Mouse (Mus musculus) hindbrain, postnatal 0 days (tissue): Measurements from ENCODE around the gene Kcnab1. TPM values are rescaled to one million over a fixed set of nuclear protein-coding genes. Genes with fewer than 3 reads are reported as not detected.

Experiments
- ATAC-seq: fragments of 200-750 bp; cut with Nextera tagmentation; 2 replicates; pipeline ENCODE4 v1.8.0; 2017; ENCODE audit warnings: mild to moderate bottlenecking, moderate TSS enrichment, moderate library complexity
- DNase-seq: peaks from one replicate; pipeline ENCODE4 v3.0.0-alpha.2; 2015; ENCODE audit warnings: low spot score
- H3K27ac ChIP-seq: fragments of 300-500 bp; sonication (generic); 2 replicates; pipeline ENCODE4 v1.5.1; 2014; ENCODE audit warnings: mild to moderate bottlenecking
- H3K27me3 ChIP-seq: fragments of 300-500 bp; sonication (generic); 2 replicates; pipeline ENCODE4 v1.6.1; 2014; ENCODE audit warnings: low read length, mixed read lengths; ENCODE audit not compliant: insufficient read depth
- H3K36me3 ChIP-seq: fragments of 300-500 bp; sonication (generic); 2 replicates; pipeline ENCODE4 v1.6.1; 2014; ENCODE audit warnings: low read length, mixed read lengths; ENCODE audit not compliant: insufficient read depth
- H3K4me1 ChIP-seq: fragments of 300-500 bp; sonication (generic); 2 replicates; pipeline ENCODE4 v1.6.1; 2014; ENCODE audit warnings: antibody characterized with exemption, low read length, mixed read lengths; ENCODE audit not compliant: insufficient read depth
- H3K4me2 ChIP-seq: fragments of 300-500 bp; sonication (generic); 2 replicates; pipeline ENCODE4 v1.6.1; 2014; ENCODE audit warnings: low read depth, mild to moderate bottlenecking, low read length, moderate library complexity, mixed read lengths
- H3K4me3 ChIP-seq: fragments of 300-500 bp; sonication (generic); 2 replicates; pipeline ENCODE4 v1.5.1; 2014; ENCODE audit warnings: low read length
- H3K9ac ChIP-seq: fragments of 300-500 bp; sonication (generic); replicated peaks from 2 replicates; pipeline ENCODE4 v1.6.1; 2014; ENCODE audit warnings: mild to moderate bottlenecking, low read length, moderate library complexity, mixed read lengths
- H3K9me3 ChIP-seq: fragments of 300-500 bp; sonication (generic); 2 replicates; pipeline ENCODE4 v1.6.1; 2016; ENCODE audit warnings: low read length, mixed read lengths
- CTCF ChIP-seq: IDR thresholded peaks from 2 replicates; pipeline ENCODE4 v1.5.1; 2016; ENCODE audit warnings: antibody characterized with exemption, control low read depth, low read depth
- WGBS: fragments of 180-500 bp; shearing (Covaris S2); extraction: QIAGEN DNeasy Blood & Tissue Kit; methylation state at CpG from one replicate; pipeline ENCODE4 v1.1.7; 2014; 5-methylcytosine and 5-hydroxymethylcytosine counted together
- polyA plus RNA-seq: library from polyadenylated mRNA; unstranded; fragments of >200 nt; fragmentation: Nextera tagmentation; extraction: Ambion mirVana; gene quantifications from 2 replicates; pipeline ENCODE4 v1.2.1, GENCODE M21; 2015
- total RNA-seq: library from RNA; depleted of rRNA; stranded (reverse); fragments of >200 nt; gene quantifications from 2 replicates; pipeline ENCODE4 v1.2.3, GENCODE M21; 2014

The Kcnab1 gene
- total and polyA plus RNA-seq, 2 experiments from 2014 or later, result 6.3 to 11.3 TPM

- Histone ChIP-seq H3K4me3 (no peak overlapping the region), H3K27me3 (no peaks in the 10 kb centered on the region), H3K9me3 (no peaks in the 10 kb centered on the region), H3K36me3 (no peaks in the 10 kb centered on the region), H3K9ac (no peak overlapping the region), H3K4me2 (no peak overlapping the region), H3K4me1 (no peaks in the 10 kb centered on the region), H3K27ac (no peak overlapping the region)
- ATAC-seq (no peak), DNase-seq (no peak)
- WGBS, result 92% methylated on average over 1 of the region's 1 CpGs
- no peak for TF ChIP-seq CTCF
Measured at GRCm38 (mm10) chr3:65200611-65201010, 91.4 kb downstream of the Kcnab1 start.

DNA sequence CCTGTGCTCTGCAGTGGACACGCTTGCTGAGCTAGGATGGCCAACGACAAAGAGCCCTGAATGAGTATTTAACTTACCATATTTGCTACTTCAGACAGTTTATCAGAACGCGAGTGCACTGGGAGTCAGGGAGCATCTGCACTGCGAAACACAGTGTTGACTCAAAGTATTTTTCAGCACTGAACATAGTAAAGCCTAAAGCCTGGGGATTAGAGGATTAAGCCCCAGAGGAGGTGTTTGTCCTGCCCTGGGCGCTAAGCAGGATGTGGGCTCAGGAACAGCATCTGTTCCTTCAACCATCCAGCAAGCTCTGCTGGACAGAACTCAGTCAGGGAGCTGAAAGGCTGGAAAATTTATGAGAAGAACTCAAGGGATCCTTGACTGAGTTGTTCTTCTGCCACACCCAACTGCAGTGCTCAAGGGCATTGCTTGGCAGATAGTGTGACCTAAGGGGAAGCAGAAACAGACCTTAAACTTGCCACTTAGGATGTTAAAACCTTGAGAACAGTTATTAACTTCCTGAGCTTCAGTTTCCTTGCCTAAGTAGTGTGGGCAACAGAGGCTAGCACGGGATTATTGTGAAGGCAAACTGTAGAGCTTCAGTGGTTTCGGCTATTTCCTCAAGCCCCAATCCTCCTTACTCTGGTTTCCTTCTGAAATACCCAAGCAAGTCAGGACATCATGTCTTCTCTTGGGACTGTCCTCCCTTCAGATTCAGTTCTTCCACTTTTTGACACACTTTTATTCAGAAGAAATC, 94.4 kb downstream of the Kcnab1 start:
- TF ChIP-seq CTCF, result no peak
- Histone ChIP-seq H3K27ac (no peak overlapping the region), H3K4me2 (no peak overlapping the region), H3K27me3 (no peaks in the 10 kb centered on the region), H3K9ac (no peak overlapping the region), H3K36me3 (no peaks in the 10 kb centered on the region), H3K4me3 (no peak overlapping the region), H3K9me3 (no peaks in the 10 kb centered on the region), H3K4me1 (no peaks in the 10 kb centered on the region)
- no peak for ATAC-seq
- no peak for DNase-seq
- 67% methylated on average over 8 of the region's 8 CpGs for WGBS

GRCm38 (mm10) chr3:65204356-65205075, 95.3 kb downstream of the Kcnab1 start:
- Histone ChIP-seq H3K4me3 (no peak overlapping the region), H3K36me3 (no peaks in the 10 kb centered on the region), H3K4me2 (no peak overlapping the region), H3K4me1 (no peaks in the 10 kb centered on the region), H3K27me3 (no peaks in the 10 kb centered on the region), H3K27ac (no peak overlapping the region), H3K9me3 (no peaks in the 10 kb centered on the region), H3K9ac (no peak overlapping the region)
- no peak for DNase-seq
- ATAC-seq, result no peak
- no peak for TF ChIP-seq CTCF
- 47% methylated on average over 6 of the region's 6 CpGs for WGBS

DNA sequence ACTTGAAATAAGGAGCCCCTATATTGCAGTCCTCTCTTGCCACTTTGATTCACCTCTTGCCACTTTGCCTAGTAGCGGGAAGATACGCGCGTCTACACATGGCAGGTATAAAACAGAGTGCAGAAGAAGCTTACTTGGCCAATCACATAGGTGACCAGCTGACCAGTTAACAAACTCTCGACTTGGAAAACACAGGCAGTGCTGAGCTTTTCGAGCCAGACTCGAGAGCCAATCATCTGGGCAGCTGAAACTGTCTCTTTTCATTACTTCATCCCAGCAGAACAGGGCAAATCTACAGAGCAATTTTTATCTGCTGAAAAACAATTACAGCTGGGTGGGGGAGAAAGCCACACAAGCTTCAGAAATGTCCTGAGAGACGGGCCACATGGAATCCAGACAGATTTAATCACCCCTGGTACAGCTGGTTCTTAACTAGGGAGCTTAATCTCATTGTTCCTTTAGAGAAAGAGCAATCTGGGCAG, 96.4 kb downstream of the Kcnab1 start:
- DNase-seq, result peak; percentile 19
- no peaks in the 10 kb centered on the region for H3K27me3 ChIP-seq
- no peak for ATAC-seq
- TF ChIP-seq CTCF, result no peak
- H3K4me1 ChIP-seq, result no peaks in the 10 kb centered on the region
- H3K4me2 ChIP-seq, result no peak overlapping the region
- H3K9ac ChIP-seq, result no peak overlapping the region
- no peaks in the 10 kb centered on the region for H3K9me3 ChIP-seq
- no peaks in the 10 kb centered on the region for H3K36me3 ChIP-seq
- H3K27ac ChIP-seq, result no peak overlapping the region
- H3K4me3 ChIP-seq, result no peak overlapping the region
- 65% methylated on average over 8 of the region's 8 CpGs for WGBS

DNA sequence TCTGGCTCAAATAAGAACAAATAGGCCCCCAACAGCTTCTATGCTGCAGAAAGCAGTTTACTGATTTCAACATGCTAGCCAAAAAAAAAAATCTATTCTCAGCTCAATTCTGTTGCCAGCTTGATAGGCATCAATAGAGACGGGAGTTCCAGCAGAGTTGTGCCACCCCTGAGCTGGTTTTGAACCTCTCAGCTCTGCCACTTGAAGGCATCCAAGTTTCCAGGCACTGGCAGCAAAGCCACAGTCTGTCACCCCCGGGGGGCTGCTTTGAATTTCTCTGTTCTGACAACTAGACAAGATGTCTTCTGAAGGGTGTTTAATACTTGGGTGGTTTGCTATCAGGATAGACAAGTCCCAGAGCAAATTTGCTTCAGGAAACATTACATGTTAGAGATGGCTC, 104.5 kb downstream of the Kcnab1 start:
- Histone ChIP-seq H3K27ac (no peak overlapping the region), H3K4me3 (no peak overlapping the region), H3K4me2 (no peak overlapping the region), H3K27me3 (no peaks in the 10 kb centered on the region), H3K9ac (no peak overlapping the region), H3K9me3 (no peaks in the 10 kb centered on the region), H3K4me1 (no peaks in the 10 kb centered on the region), H3K36me3 (no peaks in the 10 kb centered on the region)
- peak; percentile 56; the same call in 1 of the 2 replicates for ATAC-seq
- peak; percentile 51 for DNase-seq
- TF ChIP-seq CTCF, result no peak
- WGBS, result 52% methylated on average over 2 of the region's 2 CpGs

- ATAC-seq, result no peak
- H3K4me2 ChIP-seq, result no peak overlapping the region
- no peaks in the 10 kb centered on the region for H3K27me3 ChIP-seq
- DNase-seq, result no peak
- H3K9ac ChIP-seq, result no peak overlapping the region
- H3K27ac ChIP-seq, result no peak overlapping the region
- H3K9me3 ChIP-seq, result no peaks in the 10 kb centered on the region
- H3K4me1 ChIP-seq, result no peaks in the 10 kb centered on the region
- TF ChIP-seq CTCF, result no peak
- no peak overlapping the region for H3K4me3 ChIP-seq
- no peaks in the 10 kb centered on the region for H3K36me3 ChIP-seq
- WGBS, result 84% methylated on average over 2 of the region's 2 CpGs
Measured at GRCm38 (mm10) chr3:65214635-65215034, 105.5 kb downstream of the Kcnab1 start.
